ENCODE assay signal across 18 mouse cellular contexts in the genomic region with DNA sequence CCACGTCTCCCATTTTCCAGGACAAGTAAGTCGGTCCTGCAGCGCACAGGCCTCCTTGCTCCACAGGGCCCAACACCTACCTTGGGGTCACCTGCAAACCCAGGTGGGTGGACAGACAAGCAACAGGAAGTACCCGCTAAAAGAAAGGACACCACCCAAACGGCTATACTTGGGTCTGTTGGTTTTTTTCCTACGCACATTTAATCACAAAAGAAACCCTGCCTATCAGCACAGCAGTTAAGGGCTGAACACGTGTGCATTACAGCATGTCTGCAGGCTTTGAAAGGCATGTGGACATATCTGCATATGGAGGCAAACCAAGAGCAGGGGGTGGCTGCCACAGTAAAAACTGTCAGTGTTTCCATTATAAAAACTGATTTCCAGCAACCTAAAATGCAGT.
"Had no signal": no experiment of that assay in that cellular context is flagged by ENCODE, and none has a peak within 500 bp of the region (broad histone marks: within the 10 kb centered on the region; RNA-seq: fewer than 3 reads in every experiment).

No protein-coding gene starts in this region.

- H3K9me3 ChIP-seq: limb, embryonic 12.5 days; limb, embryonic 15.5 days; liver, embryonic 12.5 days; midbrain, embryonic 10.5 days; neural tube, embryonic 13.5 days had no signal

- DNase-seq: kidney, adult 18-20 months; kidney, adult 9 months; kidney, postnatal 14 days; kidney, postnatal 4 days; lung, adult 2 months; lung, postnatal 14 days; lung, postnatal 4 days; retina, postnatal 1 day; thymus, postnatal 25 days had no signal

- H3K4me2 ChIP-seq: limb, embryonic 12.5 days; limb, embryonic 15.5 days had no signal

- H3K27ac ChIP-seq: limb, embryonic 12.5 days; limb, embryonic 15.5 days; stomach, postnatal 0 days had no signal

- ATAC-seq: inflammation-experienced regulatory T-cells, adult 6 months; intestine, embryonic 16.5 days; liver, embryonic 12.5 days had no signal

- H3K36me3 ChIP-seq: limb, embryonic 15.5 days; liver, embryonic 12.5 days; neural tube, embryonic 13.5 days had no signal

- H3K9ac ChIP-seq: limb, embryonic 12.5 days; limb, embryonic 15.5 days; liver, embryonic 12.5 days had no signal

- H3K4me3 ChIP-seq: limb, embryonic 12.5 days; limb, embryonic 15.5 days; liver, embryonic 12.5 days; midbrain, embryonic 10.5 days; myocyte; neural tube, embryonic 13.5 days had no signal
